Mouse (Mus musculus): ENCODE measurements around the gene Minpp1. TPM values are rescaled to one million over a fixed set of nuclear protein-coding genes. Genes with fewer than 3 reads are reported as not detected.

Minpp1 gene
- polyA plus RNA-seq (2014; fragmentation: Illumina TruSeq; extraction: RNeasy Lipid Tissue Mini Kit (QIAGEN cat#74804); ENCODE audit: low read depth, low replicate concordance) = 51.8 TPM

DNA sequence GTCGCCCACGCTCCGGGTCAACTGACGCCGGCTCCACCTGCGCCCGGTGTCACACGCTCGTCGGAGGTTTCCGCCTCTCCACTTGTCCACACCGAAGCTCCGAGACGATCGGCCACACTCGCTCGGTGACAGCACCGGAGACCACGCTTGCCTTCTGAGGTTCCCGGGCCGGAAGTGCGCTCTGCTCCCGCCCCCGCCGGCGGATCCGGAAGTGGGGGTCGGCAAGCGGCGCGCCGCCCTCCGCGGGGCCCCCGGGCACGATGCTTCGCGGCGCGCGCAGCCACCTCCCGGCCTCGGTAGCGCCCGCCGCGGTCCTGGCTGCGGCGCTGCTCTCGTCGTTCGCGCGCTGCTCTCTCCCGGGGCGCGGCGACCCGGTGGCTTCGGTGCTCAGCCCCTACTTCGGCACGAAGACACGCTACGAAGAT, at the start of gene Minpp1:
Gene Minpp1, plus strand, starts transcription at position 89 of the 425 bp plus-strand sequence.

DNA sequence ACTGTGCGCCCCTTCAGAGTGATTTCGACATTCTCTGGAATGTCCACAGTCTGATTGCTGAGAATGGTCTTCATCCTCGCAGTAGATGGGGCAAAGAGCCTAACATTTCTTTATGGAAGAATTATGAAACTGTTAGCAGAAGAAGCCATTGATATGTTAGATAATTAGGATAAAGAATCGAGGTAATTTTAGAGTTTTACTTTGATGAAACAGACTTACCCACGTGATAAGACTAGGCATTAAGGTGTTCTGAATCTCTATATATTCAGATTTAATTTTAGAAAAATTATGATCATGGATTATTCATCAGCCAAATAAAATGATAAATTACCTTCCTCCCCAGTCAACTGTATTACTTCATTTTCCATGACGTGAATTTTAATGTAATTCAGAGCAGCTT, 19.1 kb upstream of the Minpp1 start, which contains the start of gene Rpl9-ps6:
Gene Rpl9-ps6, minus strand, starts transcription at position 101 of the 400 bp plus-strand sequence.

Other genes with a start within 250 kb of the Minpp1 start
- 125 TPM for gene Sgms1, start 96.1 kb upstream of the Minpp1 start, polyA plus RNA-seq (2014; fragmentation: Illumina TruSeq; extraction: RNeasy Lipid Tissue Mini Kit (QIAGEN cat#74804); ENCODE audit: low read depth, low replicate concordance)
- 40.1 TPM for gene Rpl9-ps6, start 19.2 kb upstream of the Minpp1 start, polyA plus RNA-seq (2014; fragmentation: Illumina TruSeq; extraction: RNeasy Lipid Tissue Mini Kit (QIAGEN cat#74804); ENCODE audit: low read depth, low replicate concordance)
- gene Papss2, start 110.0 kb downstream of the Minpp1 start, polyA plus RNA-seq (2014; fragmentation: Illumina TruSeq; extraction: RNeasy Lipid Tissue Mini Kit (QIAGEN cat#74804); ENCODE audit: low read depth, low replicate concordance) = 32.6 TPM

All from adrenal gland, adult 10 weeks (tissue).